Mouse (Mus musculus): Measurements from ENCODE around the gene Evx2.
A peak's percentile ranks its signal among the peaks of the same experiment; 100 is the strongest.

The Evx2 gene

DNA sequence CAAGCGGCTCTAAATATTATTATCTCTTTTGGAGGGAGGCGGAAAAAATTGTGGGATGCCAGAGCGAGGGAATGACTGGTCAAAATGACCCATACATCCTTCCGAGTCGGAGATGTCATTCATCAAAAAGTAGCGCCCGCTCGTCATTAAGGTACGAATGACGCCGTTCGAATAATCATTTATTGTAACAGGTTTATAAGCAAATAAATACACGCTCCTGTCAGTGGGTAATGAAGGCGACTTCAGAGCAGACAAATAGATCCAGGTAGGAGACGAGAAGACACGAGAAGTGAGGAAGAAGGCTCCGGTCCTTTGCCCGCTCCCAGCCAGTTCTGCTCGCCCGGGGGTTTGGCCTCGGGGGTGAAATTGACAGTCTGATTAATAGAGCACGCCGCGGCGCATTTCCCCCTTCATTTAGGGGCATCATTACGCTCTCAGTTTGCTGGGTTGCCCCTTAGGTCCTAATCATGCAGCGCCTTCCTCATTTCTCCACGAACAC is at the start of gene Evx2:
TSS of gene Evx2 (minus strand) at position 51 of the 499 bp plus-strand sequence.
- DNase-seq = no peak

DNA sequence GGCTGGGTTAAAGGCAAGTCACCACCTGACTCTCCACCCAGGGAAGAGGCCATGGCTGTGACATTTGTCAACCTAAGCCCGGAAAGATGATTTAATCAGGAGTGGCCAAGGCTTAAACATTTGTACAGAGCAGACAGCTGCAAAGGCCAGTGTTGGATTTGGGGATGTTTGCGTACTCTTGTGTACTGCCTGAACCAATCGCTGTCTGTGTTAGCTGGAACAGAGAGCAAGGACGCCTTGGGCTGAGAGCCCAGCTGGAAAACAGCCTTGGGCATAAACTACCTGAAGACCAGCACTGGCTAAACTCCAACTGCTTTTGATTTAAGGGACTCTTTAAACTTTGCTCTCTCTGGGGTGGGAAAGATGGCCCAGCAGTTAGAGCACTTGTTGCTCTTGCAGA is 49.3 kb upstream of the Evx2 start:
- DNase-seq = no peak

DNA sequence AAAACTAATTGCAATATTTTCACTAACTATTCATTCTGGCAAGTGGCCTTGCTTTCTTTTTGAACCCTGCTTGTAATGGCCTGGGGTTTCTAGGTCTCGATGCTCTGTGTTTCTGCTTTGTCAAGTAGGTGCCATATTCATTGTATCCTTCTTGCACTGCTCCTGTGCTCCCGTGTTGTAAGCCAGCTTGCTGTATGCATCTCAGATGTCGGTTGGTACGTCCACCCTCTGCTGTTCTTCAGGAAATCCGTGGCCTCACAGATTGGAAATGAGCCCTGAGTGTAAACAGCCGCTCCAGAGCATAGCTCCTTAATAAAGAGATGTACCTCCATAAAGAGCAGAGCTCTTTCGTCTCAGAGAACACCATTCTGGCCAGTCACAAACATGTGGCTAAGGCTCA is 48.2 kb upstream of the Evx2 start:
- no peak for DNase-seq

DNA sequence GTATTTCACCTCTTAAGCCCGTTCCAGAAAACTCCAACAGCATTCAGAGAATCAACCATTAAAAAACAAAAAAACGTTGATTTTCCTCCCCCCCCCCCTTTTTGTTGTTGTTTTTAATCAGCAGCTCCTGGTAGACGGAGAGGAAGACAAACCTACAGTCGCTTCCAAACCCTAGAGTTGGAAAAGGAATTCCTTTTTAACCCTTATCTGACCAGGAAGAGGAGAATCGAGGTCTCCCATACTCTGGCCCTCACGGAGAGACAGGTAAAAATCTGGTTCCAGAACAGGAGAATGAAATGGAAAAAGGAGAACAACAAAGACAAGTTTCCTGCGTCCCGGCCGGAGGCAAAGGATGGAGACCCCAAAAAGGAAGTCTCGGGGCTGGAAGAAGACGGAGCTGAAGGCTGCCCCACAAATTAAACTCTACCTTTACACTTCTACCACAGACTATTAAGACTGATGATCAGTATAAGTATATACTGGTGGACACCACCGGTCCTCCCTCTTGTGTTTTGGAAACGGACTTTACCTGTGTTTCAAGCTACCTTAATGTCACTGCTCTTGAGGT is 47.1 kb upstream of the Evx2 start:
- no peak for DNase-seq

DNA sequence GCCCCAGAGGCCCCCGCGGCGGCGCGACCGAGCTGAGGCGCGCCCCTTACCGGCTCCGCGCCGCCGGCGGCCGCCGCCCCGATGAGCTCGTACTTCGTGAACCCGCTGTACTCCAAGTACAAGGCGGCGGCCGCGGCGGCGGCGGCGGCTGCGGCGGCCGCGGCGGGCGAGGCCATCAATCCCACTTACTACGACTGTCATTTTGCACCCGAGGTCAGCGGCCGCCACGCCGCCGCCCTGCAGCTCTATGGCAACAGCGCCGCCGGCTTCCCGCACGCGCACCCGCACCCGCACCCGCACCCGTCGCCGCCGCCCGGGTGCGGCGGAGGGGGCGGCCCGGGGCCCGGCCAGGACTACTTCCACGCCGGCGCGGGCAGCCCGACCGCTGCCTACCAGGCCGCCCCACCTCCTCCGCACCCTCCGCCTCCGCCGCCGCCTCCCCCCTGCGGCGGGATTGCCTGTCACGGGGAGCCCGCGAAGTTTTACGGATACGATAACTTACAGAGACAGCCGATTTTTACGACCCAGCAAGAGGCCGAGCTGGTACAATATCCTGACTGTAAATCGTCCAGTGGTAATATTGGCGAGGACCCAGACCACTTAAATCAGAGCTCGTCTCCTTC is 46.2 kb upstream of the Evx2 start:
- DNase-seq = no peak

DNA sequence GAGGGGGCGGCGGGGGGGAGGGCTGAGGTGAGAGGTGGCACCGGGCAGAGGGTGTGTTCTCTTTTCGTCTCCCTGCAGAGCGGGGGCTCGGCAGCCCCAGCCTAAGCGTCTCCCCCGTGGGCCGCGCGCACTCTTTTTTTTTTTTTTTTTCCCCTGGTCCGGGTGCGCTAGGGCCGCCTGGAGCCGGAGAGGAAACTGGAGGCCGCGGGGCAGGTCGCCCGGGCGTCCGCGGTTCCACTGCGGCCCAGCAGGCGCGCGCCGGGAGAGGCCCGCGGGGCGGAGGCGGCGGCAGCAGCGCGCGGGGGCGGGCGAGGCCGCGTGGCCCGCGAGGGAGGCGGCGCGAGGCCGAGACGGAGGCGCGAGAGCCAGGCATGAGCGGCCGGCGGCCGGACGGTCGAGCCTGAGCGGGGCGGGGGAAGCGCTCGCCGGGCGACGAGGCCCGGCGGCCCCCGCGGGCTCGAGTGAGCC is 45.7 kb upstream of the Evx2 start:
- no peak for DNase-seq

DNA sequence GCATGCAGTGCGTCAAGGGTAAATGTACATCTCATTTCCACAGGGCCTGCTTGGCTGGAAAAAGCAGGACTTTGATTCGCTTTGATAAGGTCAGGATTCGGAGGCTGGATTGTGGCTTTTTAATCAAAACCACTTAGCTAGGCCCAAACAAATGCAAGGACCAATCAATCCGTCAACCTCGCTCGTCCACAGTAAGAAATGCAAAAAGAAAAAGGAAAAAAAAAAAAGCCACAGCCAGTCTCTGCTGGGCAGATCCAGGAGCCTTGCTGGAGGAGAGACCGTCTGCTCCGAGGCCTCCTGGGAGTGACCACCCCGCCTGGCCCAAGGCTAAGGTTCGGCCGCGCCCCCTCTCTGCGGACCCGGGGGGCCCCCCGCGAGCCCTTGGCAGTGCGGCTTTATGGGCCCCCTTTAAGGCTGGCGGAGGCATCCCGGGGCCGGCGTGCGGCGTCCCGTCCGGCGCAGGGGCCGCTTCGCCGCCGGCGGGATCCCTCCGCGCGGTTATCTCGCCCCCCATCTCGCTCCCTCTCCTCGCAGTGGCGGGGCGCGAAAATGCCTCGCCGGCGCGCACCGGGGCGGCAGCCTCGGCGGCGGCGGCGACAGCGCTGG is 45.1 kb upstream of the Evx2 start, which contains the start of gene Hoxd8:
TSS of gene Hoxd8 (plus strand) at position 223 of the 606 bp plus-strand sequence.
- no peak for DNase-seq

DNA sequence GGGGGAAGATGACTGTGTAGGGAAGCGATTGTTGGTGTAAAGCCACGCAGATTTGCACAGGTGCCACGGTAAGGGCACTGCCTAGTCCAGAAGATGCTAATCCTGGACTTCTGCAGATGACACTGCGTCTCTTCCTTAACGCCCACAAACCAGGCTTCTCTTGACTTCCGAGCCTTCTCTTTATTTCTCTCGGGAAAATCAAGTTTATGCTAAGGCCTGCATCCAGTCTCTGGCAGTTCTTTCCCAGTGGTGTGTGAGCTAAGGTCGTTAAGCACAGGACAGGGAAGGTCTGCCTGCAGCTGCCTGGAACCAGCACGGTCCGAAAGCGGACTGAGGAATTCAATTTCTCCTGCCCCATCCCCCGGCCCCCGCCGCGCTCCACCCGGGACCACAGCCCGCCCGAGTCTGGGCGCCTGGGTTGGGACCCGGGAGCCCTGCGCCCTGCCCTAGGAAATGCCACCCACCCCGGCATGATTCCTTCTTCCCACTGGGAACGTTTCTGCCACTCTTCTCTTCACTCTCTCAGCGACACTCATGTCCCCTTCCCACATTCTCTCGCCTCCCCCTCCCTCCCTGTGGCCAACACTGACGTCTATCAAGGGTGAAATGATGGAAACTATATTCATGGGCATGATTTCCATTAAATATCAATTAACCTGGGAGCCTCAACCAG is 44.5 kb upstream of the Evx2 start:
- no peak for DNase-seq

DNA sequence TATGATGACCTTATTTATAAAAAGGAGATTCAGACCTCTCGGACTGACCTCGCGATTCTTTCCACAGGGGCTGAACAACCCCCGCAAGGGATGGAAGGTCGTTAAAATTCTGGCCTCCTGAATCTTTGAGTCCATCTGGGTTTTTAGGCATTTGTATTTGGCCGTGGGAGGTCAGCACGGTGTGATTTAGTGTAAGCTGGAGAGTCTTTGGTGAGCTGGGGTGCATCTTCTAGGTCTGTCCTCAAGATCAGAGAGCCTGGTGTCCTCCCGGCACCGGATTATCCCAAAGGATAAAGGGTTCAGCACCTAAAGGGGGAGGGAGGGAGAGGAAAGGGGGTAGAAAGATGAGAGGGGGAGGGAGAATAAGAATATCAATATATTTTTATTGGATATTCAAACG is 44.0 kb upstream of the Evx2 start:
- DNase-seq = no peak

DNA sequence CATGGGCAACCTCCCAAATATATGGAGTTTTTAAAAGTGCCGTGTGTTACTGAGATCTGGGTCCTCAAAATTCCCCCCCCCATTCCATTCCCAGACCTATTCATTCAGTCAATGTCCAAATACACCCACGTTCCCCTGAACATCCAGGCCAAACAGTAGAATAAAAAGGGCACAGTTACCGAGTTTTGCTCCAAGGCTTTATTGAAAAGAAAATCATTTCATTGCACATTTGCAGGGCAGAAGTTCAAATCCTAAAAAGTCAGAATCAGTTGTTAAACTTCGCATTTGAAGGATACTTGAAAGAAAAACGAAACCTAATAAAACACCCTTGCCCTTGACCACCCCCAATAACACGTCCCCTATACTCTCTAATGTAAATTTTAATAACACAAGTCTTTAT is 43.5 kb upstream of the Evx2 start:
- no peak for DNase-seq

DNA sequence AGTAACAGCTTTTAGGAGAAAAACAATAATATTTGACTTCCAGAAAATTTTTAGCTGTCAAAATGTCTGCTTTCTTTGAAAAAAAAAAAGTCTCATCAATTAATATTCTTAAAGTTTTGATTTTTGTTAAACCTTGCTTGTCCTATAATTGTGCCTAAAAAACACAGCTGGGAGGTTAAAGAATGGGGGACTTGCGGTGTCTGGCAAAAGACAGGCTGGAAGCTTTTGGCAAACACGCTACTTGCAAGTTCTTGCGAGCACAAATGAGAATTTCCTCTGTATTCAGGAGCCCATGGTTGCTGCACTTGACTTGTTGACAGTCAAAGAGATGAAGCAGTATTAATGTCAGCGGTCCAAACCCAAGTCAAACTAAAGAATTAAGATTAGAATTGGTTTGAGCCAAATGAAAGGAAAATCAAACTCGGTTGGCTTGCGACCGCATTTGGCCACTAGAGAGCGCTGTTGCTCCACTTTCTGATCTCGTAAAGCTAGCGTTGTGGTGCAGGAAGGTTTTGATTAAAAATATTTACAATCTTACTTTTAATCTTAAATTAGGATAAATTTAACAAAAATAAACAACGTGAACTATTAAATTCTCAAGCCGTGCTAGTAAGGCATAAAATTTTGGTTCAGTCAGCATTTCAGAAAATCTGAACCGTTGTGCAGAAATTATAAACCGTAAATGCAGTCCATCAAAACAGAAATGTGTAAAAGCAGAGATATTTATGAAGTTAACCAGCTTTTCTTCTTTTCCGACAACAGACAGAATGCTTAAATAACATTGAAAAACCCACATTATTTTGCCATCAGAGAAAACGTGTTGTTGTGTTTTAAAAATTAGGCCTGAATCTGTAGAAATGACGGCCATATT is 42.8 kb upstream of the Evx2 start:
- DNase-seq = peak; percentile 95

DNA sequence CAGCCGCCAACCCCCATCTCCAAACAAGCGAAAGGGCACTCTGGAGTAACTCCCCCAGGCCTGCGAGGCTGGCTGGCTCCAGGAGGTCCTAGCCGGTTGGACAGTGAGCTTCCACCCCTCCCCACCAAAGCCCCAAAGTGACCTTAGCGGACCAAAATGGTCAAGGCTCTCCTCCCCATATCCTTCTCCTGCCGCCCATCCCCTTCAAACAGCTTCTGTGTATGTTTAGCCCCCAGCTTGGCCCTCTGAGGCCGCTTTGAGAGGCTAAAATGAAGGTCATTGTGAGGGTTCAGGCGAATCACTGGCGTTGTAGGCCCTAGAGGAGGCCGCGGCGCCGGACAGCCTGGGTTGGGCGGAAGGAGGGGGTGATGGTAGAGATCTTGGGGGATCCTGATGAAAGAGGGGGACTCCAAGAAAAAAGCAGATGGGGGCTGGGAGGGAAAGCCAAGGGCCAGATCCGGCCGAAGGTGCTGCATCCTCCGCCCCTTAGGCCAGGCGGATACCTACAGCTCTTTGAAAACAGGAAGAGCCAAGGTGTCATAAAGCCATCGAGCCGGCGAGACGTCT is 41.3 kb upstream of the Evx2 start:
- no peak for DNase-seq

DNA sequence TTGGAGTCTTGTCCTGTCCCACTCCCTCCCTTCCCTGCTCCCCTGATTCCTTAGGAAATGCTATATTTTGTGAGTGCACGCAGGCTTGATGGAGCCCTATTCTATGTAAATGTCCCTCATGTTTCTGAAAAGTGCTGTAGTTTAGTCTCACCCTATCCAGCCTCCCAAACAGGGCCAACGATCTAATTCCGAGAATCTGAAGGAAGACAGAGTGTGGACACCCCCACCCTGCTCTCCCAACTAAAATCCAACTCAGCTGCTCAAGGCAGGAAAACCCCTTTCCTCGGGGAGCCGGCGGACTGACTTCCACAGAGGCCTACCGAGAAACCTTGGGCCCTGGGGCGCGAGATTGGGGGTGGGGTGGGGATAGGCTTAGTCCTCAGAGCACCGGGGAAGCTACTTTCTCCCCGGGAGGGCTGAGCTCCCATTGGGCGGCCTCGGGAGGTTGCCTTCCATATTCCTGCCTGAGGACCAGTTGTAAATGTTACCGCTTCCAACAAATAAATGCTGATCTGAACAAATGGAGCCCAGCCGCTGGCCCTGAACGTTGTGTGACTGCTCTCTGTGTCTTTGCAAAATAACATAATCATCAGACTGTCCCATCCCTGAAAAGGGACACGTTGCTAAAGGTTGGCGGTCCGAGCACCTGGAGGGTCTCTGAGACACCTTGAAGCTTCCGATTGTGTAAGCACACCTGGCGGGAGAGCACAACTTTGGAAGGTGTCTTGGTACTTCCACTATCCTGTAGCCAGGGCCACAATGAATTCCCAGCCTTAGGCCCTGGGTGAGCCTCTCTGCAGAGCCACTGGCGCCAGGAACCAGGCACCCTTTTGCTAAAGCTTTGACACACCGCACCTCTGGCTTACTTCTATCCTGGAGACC is 40.5 kb upstream of the Evx2 start:
- no peak for DNase-seq

DNA sequence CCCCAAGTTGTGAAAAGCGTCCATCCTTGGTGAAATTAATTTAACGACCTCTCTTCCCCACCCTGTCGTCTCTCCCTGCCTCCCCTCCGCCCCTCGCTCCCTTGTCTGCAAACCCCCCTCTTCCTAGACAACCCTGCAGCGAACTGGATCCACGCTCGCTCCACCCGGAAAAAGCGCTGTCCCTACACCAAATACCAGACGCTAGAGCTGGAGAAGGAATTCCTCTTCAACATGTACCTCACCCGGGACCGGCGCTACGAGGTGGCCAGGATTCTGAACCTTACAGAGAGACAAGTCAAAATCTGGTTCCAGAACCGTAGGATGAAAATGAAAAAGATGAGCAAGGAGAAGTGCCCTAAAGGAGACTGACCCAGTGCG is 39.7 kb upstream of the Evx2 start:
- DNase-seq = no peak

DNA sequence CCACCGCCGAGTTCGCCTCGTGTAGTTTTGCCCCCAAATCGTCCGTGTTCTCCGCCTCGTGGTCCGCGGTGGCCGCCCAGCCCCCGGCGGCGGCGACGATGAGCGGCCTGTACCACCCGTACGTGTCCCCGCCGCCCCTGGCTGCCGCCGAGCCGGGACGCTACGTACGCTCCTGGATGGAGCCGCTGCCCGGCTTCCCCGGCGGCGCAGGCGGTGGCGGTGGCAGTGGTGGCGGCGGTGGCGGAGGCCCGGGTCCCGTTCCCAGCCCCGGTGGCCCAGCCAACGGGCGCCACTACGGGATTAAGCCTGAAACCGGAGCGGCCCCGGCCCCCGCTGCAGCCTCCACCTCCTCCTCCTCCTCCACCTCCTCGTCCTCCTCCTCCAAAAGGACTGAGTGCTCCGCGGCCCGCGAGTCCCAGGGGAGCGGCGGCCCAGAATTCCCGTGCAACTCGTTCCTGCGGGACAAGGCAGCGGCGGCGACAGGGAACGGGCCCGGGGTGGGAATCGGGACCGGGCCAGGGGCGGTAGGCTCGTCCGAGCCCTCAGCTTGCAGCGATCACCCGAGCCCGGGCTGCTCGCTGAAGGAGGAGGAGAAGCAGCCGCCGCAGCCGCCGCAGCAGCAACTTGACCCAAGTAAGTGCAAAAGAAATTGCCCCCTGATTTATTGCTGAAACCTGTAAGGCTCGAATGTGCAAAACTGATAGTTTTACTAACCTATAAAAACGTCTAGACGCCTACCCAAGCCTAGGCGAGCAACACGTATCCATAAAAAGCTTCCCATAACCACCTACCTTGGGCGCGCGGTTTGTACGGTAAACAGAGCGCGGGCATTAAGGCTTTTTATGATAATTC is 39.1 kb upstream of the Evx2 start:
- no peak for DNase-seq

DNA sequence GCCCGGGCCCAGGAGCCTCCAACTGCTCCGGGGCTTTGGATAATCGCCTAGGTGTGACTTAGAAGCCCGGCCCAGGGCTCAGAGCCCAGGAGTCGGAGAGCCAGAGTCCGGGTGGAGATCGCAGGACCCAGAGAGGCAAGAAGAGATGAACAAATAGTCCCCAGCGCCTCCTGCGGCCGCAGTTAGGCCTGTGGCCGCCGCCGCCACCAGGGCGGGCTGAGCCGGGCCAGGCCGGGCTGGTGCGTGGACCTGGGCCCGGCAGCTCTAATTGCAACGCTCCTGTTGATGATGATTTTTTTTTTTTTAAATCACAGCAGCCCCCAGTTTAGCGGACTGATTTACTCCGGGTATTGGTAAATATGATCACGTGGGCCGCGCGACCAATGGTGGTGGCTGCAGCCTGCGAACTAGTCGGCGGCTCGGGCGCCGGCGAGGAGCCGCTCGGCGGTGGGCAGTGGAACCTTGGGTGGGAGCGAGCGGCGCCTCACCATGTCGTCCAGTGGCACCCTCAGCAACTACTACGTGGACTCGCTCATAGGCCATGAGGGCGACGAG is 38.3 kb upstream of the Evx2 start, which contains the start of gene Hoxd9:
TSS of gene Hoxd9 (plus strand) at position 161 of the 555 bp plus-strand sequence.
- no peak for DNase-seq

DNA sequence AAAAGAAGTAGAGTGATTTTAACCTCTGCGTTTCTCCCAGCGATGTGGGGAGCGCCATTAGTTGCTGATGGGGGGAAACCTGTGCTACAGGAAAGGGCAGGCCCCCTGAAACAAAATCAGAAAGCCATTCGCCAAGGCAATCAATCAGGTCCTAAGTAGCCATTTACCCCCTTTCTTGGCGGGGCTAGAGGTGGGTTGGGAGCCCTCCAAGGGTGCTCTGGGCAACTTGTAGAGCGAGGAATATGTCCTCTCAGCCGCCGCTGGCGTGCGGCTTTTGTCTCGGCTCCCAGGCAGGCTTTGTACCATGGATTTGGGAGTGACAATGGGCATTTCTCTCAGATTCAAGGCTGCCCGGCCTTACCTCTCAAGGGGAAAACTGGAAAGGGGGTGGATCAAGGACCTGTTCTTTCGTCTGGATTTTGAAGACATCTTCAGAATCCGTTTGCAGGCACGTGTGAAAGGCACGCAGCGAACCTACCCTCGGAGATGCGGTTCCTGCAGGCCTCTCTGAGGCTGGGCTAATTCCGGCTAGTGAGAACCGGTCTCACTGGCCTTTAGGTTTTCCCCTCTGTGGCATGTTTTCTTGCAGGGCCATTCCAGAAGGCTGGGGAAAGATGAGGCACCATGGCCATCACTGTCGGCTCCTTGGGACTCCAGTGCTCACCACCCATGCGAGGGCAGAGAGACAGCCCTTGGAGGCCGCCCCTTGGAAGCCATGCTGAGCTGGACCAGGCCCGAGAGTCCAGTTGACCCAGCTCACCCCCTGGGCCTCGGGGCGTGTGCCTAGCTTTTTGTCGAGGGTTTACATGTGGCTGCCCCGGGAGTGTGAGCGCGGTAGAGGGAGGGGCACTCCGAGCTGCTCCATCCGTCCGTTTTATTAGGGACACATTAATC is 37.3 kb upstream of the Evx2 start:
- DNase-seq = no peak

DNA sequence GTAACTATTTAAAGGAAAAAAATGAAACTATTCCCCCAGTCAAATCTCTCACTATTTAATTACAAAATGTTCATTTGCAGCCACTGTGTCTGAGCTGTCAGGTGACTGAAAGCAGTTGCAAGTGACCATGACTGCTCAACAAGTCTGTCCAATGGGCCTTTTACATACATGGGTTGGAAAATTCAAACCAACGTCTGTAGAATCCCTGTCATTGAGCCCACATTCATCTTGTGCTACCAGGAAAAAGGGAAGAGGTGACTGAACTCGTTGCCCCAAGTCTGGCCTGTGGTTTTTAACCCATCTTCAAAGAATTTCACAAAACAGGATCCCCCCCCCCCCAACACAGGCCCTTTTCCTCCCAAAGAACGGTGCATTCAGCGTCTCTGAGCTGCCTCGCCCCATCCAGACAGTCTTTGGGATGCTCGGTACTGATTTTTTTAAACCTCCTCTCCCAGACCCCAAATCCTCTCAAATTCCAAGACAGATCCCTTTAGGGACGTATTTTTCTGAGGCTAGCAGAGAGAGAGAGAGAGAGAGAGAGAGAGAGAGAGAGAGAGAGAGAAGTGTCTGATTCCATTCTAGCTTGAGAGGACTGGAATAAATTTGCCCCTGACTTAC is 36.6 kb upstream of the Evx2 start:
- no peak for DNase-seq

All from right cerebral cortex, postnatal 4 days (tissue).